Mouse (Mus musculus) forebrain, embryonic 10.5 days (tissue): ENCODE results near the gene Rexo1. TPM values are rescaled to one million over a fixed set of nuclear protein-coding genes. Genes with fewer than 3 reads are reported as not detected.

Experiments used
- DNase-seq: peaks from one replicate; pipeline ENCODE4 v3.0.0-alpha.2; 2017; ENCODE audit warnings: low spot score; ENCODE audit errors: extremely low spot score
- H3K27ac ChIP-seq: fragments of 300-500 bp; sonication (generic); 2 replicates; pipeline ENCODE4 v1.5.1; 2016; ENCODE audit warnings: mild to moderate bottlenecking
- H3K27me3 ChIP-seq: fragments of 300-500 bp; sonication (generic); 2 replicates; pipeline ENCODE4 v1.6.1; 2016; ENCODE audit warnings: mild to moderate bottlenecking; ENCODE audit not compliant: poor library complexity, severe bottlenecking
- H3K36me3 ChIP-seq: fragments of 300-500 bp; sonication (generic); replicated peaks from 2 replicates; pipeline ENCODE4 v1.6.1; 2016; ENCODE audit warnings: mild to moderate bottlenecking, moderate library complexity
- H3K4me1 ChIP-seq: fragments of 300-500 bp; sonication (generic); 2 replicates; pipeline ENCODE4 v1.6.1; 2016
- H3K4me3 ChIP-seq: fragments of 300-500 bp; sonication (generic); 2 replicates; pipeline ENCODE4 v1.5.1; 2016; ENCODE audit warnings: mild to moderate bottlenecking, moderate library complexity
- H3K9me3 ChIP-seq: fragments of 300-500 bp; sonication (generic); 2 replicates; pipeline ENCODE4 v1.6.1; 2016; ENCODE audit warnings: mild to moderate bottlenecking, moderate library complexity
- WGBS: fragments of 180-500 bp; shearing (Covaris S2); methylation state at CpG from one replicate; pipeline ENCODE4 v1.1.7; 2016; 5-methylcytosine and 5-hydroxymethylcytosine counted together
- polyA plus RNA-seq: library from polyadenylated mRNA; unstranded; fragments of >200 nt; fragmentation: Nextera tagmentation; extraction: Ambion mirVana; gene quantifications from 2 replicates; pipeline ENCODE4 v1.2.1, GENCODE M21; 2016

Gene Rexo1
- polyA plus RNA-seq, 1 experiment from 2014 or later: 34.8 TPM

GRCm38 (mm10) chr10:80577195-80578130 is 16.1 kb upstream of the Rexo1 start, which contains the start of gene Klf16:
TSS of gene Klf16 (minus strand) at chr10:80577321.
- peaks cover 70% of the 10 kb centered on the region for H3K4me1 ChIP-seq
- H3K27ac ChIP-seq: peak within 1 kb of the TSS; percentile 91
- no peaks in the 10 kb centered on the region for H3K27me3 ChIP-seq
- H3K9me3 ChIP-seq: no peaks in the 10 kb centered on the region
- WGBS: under 1% methylated on average over 95 of the region's 97 CpGs
- H3K4me3 ChIP-seq: peak within 1 kb of the TSS; percentile 85
- peak; percentile 96 for DNase-seq
- peaks cover 4% of the 10 kb centered on the region for H3K36me3 ChIP-seq

- Histone ChIP-seq H3K27me3 (no peaks in the 10 kb centered on the region), H3K36me3 (no peaks in the 10 kb centered on the region; the same call in 1 of the 2 replicates), H3K9me3 (no peaks in the 10 kb centered on the region), H3K27ac (peak overlapping the region; percentile 91), H3K4me3 (peak overlapping the region; percentile 85), H3K4me1 (peaks cover 78% of the 10 kb centered on the region)
- under 1% methylated on average over 95 of the region's 96 CpGs for WGBS
- peak; percentile 62 for DNase-seq
Measured at GRCm38 (mm10) chr10:80576351-80577194, 15.2 kb upstream of the Rexo1 start.

DNA sequence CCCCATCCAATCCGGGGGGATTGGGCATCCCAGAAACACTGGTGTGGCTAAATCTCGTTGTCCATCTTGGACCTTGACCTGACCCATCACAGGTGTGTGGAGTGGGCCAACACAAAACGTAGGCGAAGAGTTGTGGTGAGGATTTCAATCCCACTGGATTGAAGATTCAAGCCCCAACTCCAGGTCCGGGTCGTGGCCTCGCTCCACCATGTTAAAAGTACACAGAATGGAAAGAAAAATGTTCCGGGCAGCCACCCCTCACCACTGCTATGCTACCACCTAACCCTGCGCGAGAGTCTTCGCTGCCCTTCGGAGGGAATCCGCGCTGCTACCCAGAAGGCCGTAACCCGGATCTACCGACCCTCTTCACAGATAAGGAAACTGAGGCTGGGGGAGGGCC is 14.6 kb upstream of the Rexo1 start:
- WGBS: 16% methylated on average over 17 of the region's 17 CpGs
- H3K27ac ChIP-seq: peak overlapping the region; percentile 91

DNA sequence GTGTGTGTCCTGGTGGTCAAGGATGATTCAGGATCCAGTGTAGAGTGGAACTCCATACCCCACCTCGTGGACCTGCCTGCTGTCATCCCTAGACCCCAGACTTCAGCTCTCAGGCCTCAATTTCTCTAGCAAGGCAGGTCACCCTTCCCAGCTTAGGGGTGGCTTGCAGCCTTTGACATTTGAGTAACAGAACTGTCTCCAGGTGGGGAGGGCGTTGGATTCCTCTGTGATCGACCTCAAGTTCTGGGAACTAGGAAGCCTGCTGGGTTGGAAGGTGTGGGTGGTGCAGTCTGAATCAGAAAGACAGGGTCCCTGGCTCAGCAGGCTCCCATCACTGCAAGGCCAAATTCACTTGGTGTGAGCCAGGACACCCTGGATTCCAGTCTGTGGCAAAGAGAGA is 13.5 kb upstream of the Rexo1 start:
- 79% methylated on average over 3 of the region's 3 CpGs for WGBS
- H3K27ac ChIP-seq: no peak overlapping the region
- H3K4me1 ChIP-seq: peaks cover 95% of the 10 kb centered on the region
- H3K27me3 ChIP-seq: no peaks in the 10 kb centered on the region
- no peaks in the 10 kb centered on the region for H3K36me3 ChIP-seq
- H3K9me3 ChIP-seq: no peaks in the 10 kb centered on the region
- peak overlapping the region; percentile 85 for H3K4me3 ChIP-seq
- DNase-seq: no peak

More for the DNA sequence above, 14.6 kb upstream of the Rexo1 start:
- no peak for DNase-seq
- peaks cover 85% of the 10 kb centered on the region for H3K4me1 ChIP-seq
- no peaks in the 10 kb centered on the region for H3K9me3 ChIP-seq
- H3K27me3 ChIP-seq: no peaks in the 10 kb centered on the region
- H3K36me3 ChIP-seq: no peaks in the 10 kb centered on the region
- peak overlapping the region; percentile 85 for H3K4me3 ChIP-seq

DNA sequence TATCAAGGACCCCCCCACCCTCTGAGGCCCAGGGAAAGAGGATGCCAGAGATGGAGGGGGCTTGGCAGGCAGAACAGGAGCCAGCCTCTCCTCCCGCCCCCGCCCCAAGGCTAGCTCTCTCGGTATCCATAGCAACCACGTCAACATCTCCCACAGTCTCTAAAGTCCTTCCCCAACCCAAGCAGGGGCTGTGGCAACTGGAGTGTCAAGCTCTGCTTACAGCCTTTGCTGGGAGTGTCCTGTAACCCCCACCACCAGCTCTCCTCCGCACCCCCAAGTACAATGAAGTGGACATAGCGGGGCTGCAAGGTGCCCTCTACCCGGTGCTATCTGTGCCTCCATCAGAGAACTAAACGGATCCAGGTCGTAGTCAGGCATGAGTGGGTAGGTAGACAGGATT is 12.6 kb upstream of the Rexo1 start:
- no peaks in the 10 kb centered on the region for H3K27me3 ChIP-seq
- peaks cover 98% of the 10 kb centered on the region for H3K4me1 ChIP-seq
- H3K27ac ChIP-seq: peak overlapping the region; percentile 13; the same call in 1 of the 2 replicates
- no peaks in the 10 kb centered on the region for H3K9me3 ChIP-seq
- peaks cover 4% of the 10 kb centered on the region for H3K36me3 ChIP-seq
- peak overlapping the region; percentile 85; the same call in 1 of the 2 replicates for H3K4me3 ChIP-seq
- WGBS: 56% methylated on average over 9 of the region's 9 CpGs
- DNase-seq: no peak

DNA sequence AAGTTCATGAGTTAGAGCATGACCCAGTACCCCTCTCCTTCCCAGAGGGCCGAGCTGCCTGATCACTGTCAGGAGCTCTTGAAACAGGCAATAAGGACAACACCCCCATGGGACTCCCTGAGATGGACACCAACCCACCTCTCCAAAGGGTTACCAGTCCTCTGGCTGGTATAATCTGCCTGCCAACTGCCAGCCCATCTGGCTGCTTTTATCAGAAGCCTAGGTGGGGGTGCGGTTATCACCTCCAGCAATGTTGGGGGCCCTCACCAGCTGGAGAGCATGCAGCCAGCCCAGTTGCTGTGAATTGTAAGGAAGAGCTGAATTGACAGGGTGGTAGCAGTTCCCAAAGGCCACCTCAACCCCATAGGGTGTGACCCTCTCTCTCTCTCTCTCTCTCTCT is 11.1 kb upstream of the Rexo1 start:
- 81% methylated on average over 2 of the region's 2 CpGs for WGBS
- Histone ChIP-seq H3K4me3 (peak overlapping the region; percentile 6; the same call in 1 of the 2 replicates), H3K27ac (no peak overlapping the region), H3K4me1 (peaks cover 89% of the 10 kb centered on the region), H3K9me3 (no peaks in the 10 kb centered on the region), H3K27me3 (no peaks in the 10 kb centered on the region), H3K36me3 (peaks cover 18% of the 10 kb centered on the region)
- no peak for DNase-seq

GRCm38 (mm10) chr10:80570871-80571836 is 9.8 kb upstream of the Rexo1 start:
- Histone ChIP-seq H3K27me3 (no peaks in the 10 kb centered on the region), H3K9me3 (no peaks in the 10 kb centered on the region), H3K36me3 (peaks cover 24% of the 10 kb centered on the region), H3K4me3 (peak overlapping the region; percentile 41), H3K4me1 (peaks cover 89% of the 10 kb centered on the region), H3K27ac (peak overlapping the region; percentile 85)
- 21% methylated on average over 30 of the region's 30 CpGs for WGBS
- DNase-seq: peak; percentile 44

GRCm38 (mm10) chr10:80570419-80570818 is 9.1 kb upstream of the Rexo1 start:
- H3K4me1 ChIP-seq: peaks cover 83% of the 10 kb centered on the region
- peak overlapping the region; percentile 85 for H3K27ac ChIP-seq
- peaks cover 28% of the 10 kb centered on the region for H3K36me3 ChIP-seq
- no peaks in the 10 kb centered on the region for H3K9me3 ChIP-seq
- WGBS: 85% methylated on average over 10 of the region's 10 CpGs
- H3K4me3 ChIP-seq: peak overlapping the region; percentile 41; the same call in 1 of the 2 replicates
- DNase-seq: no peak
- no peaks in the 10 kb centered on the region for H3K27me3 ChIP-seq

- H3K27ac ChIP-seq: peak overlapping the region; percentile 85
- DNase-seq: peak; percentile 52
- H3K4me3 ChIP-seq: peak overlapping the region; percentile 41
- 31% methylated on average over 10 of the region's 10 CpGs for WGBS
- H3K27me3 ChIP-seq: no peaks in the 10 kb centered on the region
- peaks cover 30% of the 10 kb centered on the region for H3K36me3 ChIP-seq
- no peaks in the 10 kb centered on the region for H3K9me3 ChIP-seq
- H3K4me1 ChIP-seq: peaks cover 76% of the 10 kb centered on the region
Measured at GRCm38 (mm10) chr10:80569664-80570066, 8.3 kb upstream of the Rexo1 start.

DNA sequence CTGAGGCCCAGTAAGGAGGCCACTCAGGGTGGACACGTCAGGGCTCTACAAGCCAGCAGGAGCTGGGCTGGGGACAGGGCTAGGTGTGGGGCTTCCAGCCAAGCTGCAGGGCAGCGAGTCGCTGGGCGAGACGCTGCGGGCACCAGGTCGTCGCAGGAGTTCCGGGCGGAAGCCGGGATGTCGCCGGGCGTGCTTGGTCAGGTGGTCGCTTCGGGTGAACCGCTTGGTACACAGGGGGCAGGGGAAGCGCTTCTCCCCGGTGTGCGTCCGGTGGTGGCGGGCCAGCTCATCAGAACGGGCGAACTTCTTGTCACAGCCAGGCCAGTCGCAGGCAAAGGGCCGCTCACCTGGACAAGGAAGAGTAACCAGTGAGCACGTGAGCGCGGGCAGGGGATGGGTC is 7.5 kb upstream of the Rexo1 start:
- Histone ChIP-seq H3K36me3 (peaks cover 35% of the 10 kb centered on the region), H3K4me3 (peak overlapping the region; percentile 22; the same call in 1 of the 2 replicates), H3K27me3 (no peaks in the 10 kb centered on the region), H3K4me1 (peaks cover 68% of the 10 kb centered on the region), H3K9me3 (no peaks in the 10 kb centered on the region), H3K27ac (peak overlapping the region; percentile 85; the same call in 1 of the 2 replicates)
- WGBS: 94% methylated on average over 29 of the region's 29 CpGs
- DNase-seq: no peak

DNA sequence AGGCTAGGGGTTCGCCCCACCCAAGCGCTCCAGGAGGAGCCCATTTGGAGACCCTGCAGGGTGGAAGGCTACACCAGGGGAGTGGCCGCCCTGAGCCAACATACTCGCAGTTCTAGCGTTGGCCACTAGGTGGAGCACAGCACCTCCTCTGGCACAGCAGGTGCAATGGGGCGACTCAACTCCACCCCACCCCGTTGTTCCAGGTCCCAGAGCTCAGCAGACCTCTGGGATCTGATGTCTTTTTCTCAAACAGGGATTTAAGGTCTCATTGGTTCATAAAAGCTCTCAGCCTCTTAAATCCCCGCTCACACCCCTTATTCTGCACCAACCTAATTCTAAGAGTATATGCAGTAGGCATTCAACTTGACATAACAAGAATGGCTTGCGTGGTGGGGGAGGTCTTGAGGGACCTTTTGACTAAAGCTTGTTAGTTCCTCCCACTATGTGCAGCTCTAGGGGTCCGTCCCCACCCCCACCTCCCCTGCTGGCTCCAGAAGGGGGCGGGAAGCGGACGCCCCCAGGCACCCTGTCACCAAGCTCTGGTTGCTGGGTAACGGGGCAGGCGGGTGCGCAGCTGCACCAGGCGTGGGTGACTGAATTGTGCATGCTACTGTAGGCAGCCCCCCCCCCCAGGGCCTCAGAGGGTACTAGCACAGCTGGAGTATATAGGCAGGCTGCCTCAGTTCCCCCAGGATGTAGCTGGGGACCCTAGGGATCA is 5.2 kb upstream of the Rexo1 start:
- DNase-seq: peak; percentile 84
- peak overlapping the region; percentile 20 for H3K4me3 ChIP-seq
- no peaks in the 10 kb centered on the region for H3K9me3 ChIP-seq
- H3K4me1 ChIP-seq: peaks cover 54% of the 10 kb centered on the region
- H3K27me3 ChIP-seq: no peaks in the 10 kb centered on the region
- peaks cover 35% of the 10 kb centered on the region for H3K36me3 ChIP-seq
- H3K27ac ChIP-seq: peak overlapping the region; percentile 75
- WGBS: 21% methylated on average over 17 of the region's 17 CpGs
